Mouse (Mus musculus) CH12.LX (cell line): Measurements from ENCODE around the gene Cnga2. TPM values are rescaled to one million over a fixed set of nuclear protein-coding genes. Genes with fewer than 3 reads are reported as not detected.

ENCODE experiments used
- DNase-seq: peaks from one replicate; pipeline ENCODE4 v3.0.0-alpha.2; 2013; ENCODE audit errors: extremely low read depth
- H3K27ac ChIP-seq: 2 replicates; pipeline ENCODE4 v1.5.1; 2012; ENCODE audit warnings: low read depth, mild to moderate bottlenecking, control low read depth, moderate library complexity; ENCODE audit not compliant: insufficient read depth
- H3K27me3 ChIP-seq: replicated peaks from 2 replicates; pipeline ENCODE3; 2012; ENCODE audit warnings: inconsistent platforms
- H3K36me3 ChIP-seq, 2 experiments: replicated peaks in 1 of 2; 2 replicates each; pipeline versions ENCODE3 to v1.6.1; 2012; ENCODE audit warnings: inconsistent platforms in 1 of 2, low read length in 1 of 2, mild to moderate bottlenecking in 1 of 2, mixed read lengths in 1 of 2, moderate library complexity in 1 of 2; ENCODE audit not compliant: control insufficient read depth in 1 of 2, insufficient read depth in 1 of 2
- H3K4me1 ChIP-seq, 2 experiments: 2 replicates each; pipeline ENCODE4 v1.6.1; 2012; ENCODE audit warnings: inconsistent platforms in 1 of 2, moderate library complexity in 1 of 2; ENCODE audit not compliant: insufficient read depth in 2 of 2, control insufficient read depth in 1 of 2
- H3K4me2 ChIP-seq: 2 replicates; pipeline ENCODE4 v1.6.1; 2012; ENCODE audit warnings: low read depth, mild to moderate bottlenecking, control low read depth; ENCODE audit not compliant: poor library complexity, insufficient read depth, severe bottlenecking
- H3K4me3 ChIP-seq, 3 experiments: fragments of 150-350 bp in 1 of 3; sonication (generic) in 1 of 3; replicated peaks in 1 of 3; 2 replicates each; pipeline versions ENCODE3 to v1.5.1; 2011 to 2012; ENCODE audit warnings: low read depth in 2 of 3, low read length in 2 of 3, mild to moderate bottlenecking in 2 of 3, moderate library complexity in 2 of 3, control low read depth in 1 of 3, improper control_type of control experiment in 1 of 3, inconsistent platforms in 1 of 3, mixed read lengths in 1 of 3; ENCODE audit not compliant: poor library complexity in 1 of 3
- H3K79me2 ChIP-seq: replicated peaks from 2 replicates; pipeline ENCODE4 v1.6.1; 2012; ENCODE audit warnings: mild to moderate bottlenecking, moderate library complexity; ENCODE audit not compliant: control insufficient read depth, poor library complexity, insufficient read depth, severe bottlenecking; ENCODE audit errors: extremely low read depth
- H3K9ac ChIP-seq: 2 replicates; pipeline ENCODE4 v1.6.1; 2012; ENCODE audit warnings: low read depth, mild to moderate bottlenecking, control low read depth, moderate library complexity; ENCODE audit not compliant: insufficient read depth
- H3K9me3 ChIP-seq: replicated peaks from 2 replicates; pipeline ENCODE3; 2012; ENCODE audit warnings: low read length, inconsistent platforms, mixed read lengths
- CHD1 ChIP-seq: IDR thresholded peaks from 2 replicates; pipeline ENCODE4 v1.6.1; 2012; ENCODE audit warnings: low read depth, low read length, improper control_type of control experiment, inconsistent platforms
- CTCF ChIP-seq, 2 experiments: IDR thresholded peaks in 1 of 2; conservative IDR thresholded peaks in 1 of 2; 2 replicates each; pipeline ENCODE4 v1.5.1; 2011 to 2012; ENCODE audit warnings: low read depth in 2 of 2, low read length in 2 of 2, improper control_type of control experiment in 1 of 2, inconsistent platforms in 1 of 2, mild to moderate bottlenecking in 1 of 2, moderate library complexity in 1 of 2
- E2F4 ChIP-seq: IDR thresholded peaks from 2 replicates; pipeline ENCODE4 v1.6.1; 2011; ENCODE audit warnings: low read depth, low read length, improper control_type of control experiment; ENCODE audit not compliant: insufficient replicate concordance
- ELF1 ChIP-seq: IDR thresholded peaks from 2 replicates; pipeline ENCODE4 v1.6.1; 2014; ENCODE audit warnings: low read depth, mild to moderate bottlenecking, inconsistent platforms, low read length, improper control_type of control experiment
- EP300 ChIP-seq: IDR thresholded peaks from 2 replicates; pipeline ENCODE4 v1.6.1; 2011; ENCODE audit warnings: low read length, improper control_type of control experiment
- ETS1 ChIP-seq: conservative IDR thresholded peaks from 2 replicates; pipeline ENCODE4 v1.6.1; 2012; ENCODE audit warnings: low read depth, mild to moderate bottlenecking, inconsistent platforms, low read length, improper control_type of control experiment, moderate library complexity
- IRF4 ChIP-seq: IDR thresholded peaks from 2 replicates; pipeline ENCODE4 v1.6.1; 2014; ENCODE audit warnings: low read depth, mild to moderate bottlenecking, inconsistent platforms, low read length, improper control_type of control experiment
- KAT2A ChIP-seq: IDR thresholded peaks from 2 replicates; pipeline ENCODE4 v1.6.1; 2012; ENCODE audit warnings: low read length, improper control_type of control experiment, inconsistent platforms; ENCODE audit not compliant: insufficient replicate concordance
- MAX ChIP-seq: IDR thresholded peaks from 2 replicates; pipeline ENCODE4 v1.6.1; 2011; ENCODE audit warnings: low read length, improper control_type of control experiment
- MAZ ChIP-seq: IDR thresholded peaks from 2 replicates; pipeline ENCODE4 v1.6.1; 2012; ENCODE audit warnings: low read depth, mild to moderate bottlenecking, inconsistent platforms, low read length, improper control_type of control experiment, moderate library complexity
- MXI1 ChIP-seq: IDR thresholded peaks from 2 replicates; pipeline ENCODE4 v1.6.1; 2011; ENCODE audit warnings: mild to moderate bottlenecking, low read depth, low read length, improper control_type of control experiment
- MYC ChIP-seq: IDR thresholded peaks from 2 replicates; pipeline ENCODE4 v1.6.1; 2011; ENCODE audit warnings: low read depth, mild to moderate bottlenecking, improper control_type of control experiment, low read length
- PAX5 ChIP-seq: IDR thresholded peaks from 2 replicates; pipeline ENCODE4 v1.6.1; 2012; ENCODE audit warnings: low read length, inconsistent platforms, mixed read lengths
- POLR2A ChIP-seq: IDR thresholded peaks from 2 replicates; pipeline ENCODE4 v1.6.1; 2011; ENCODE audit warnings: low read depth, mild to moderate bottlenecking, improper control_type of control experiment, low read length
- POLR2AphosphoS2 ChIP-seq: IDR thresholded peaks from 2 replicates; pipeline ENCODE4 v1.6.1; 2011; ENCODE audit warnings: low read depth, low read length, improper control_type of control experiment
- RAD21 ChIP-seq: IDR thresholded peaks from 2 replicates; pipeline ENCODE4 v1.6.1; 2011; ENCODE audit warnings: low read depth, mild to moderate bottlenecking, low read length, improper control_type of control experiment, moderate library complexity
- RCOR1 ChIP-seq: conservative IDR thresholded peaks from 2 replicates; pipeline ENCODE4 v1.6.1; 2012; ENCODE audit warnings: low read depth, mild to moderate bottlenecking, inconsistent platforms, low read length, improper control_type of control experiment
- SIN3A ChIP-seq: IDR thresholded peaks from 2 replicates; pipeline ENCODE4 v1.6.1; 2012; ENCODE audit warnings: low read length, improper control_type of control experiment, inconsistent platforms
- SMC3 ChIP-seq: IDR thresholded peaks from 2 replicates; pipeline ENCODE4 v1.6.1; 2011; ENCODE audit warnings: low read depth, low read length, improper control_type of control experiment
- UBTF ChIP-seq: IDR thresholded peaks from 2 replicates; pipeline ENCODE4 v1.6.1; 2012; ENCODE audit warnings: low read depth, mild to moderate bottlenecking, inconsistent platforms, low read length, improper control_type of control experiment, moderate library complexity
- dilution Hi-C: fragments of 300-500 bp; cut with MboI; formaldehyde crosslinking; loops from 2 replicates; pipeline ENCODE4 v1.14.3; 2020; ENCODE audit warnings: low sequenced_read_pairs; ENCODE audit not compliant: extremely low pct_unique_long_range_greater_than_20kb, extremely low pct_ligation_motif_present
- in situ Hi-C: fragments of 300-500 bp; cut with MboI; formaldehyde crosslinking; loops from 3 replicates; pipeline ENCODE4 v1.14.3; 2019; ENCODE audit warnings: low sequenced_read_pairs, low pct_ligation_motif_present, low pct_unique_long_range_greater_than_20kb, mixed read lengths
- polyA plus RNA-seq: library from polyadenylated mRNA; unstranded; fragments of >175 nt; gene quantifications from 2 replicates; pipeline ENCODE4 v1.2.1, GENCODE M21; 2012; ENCODE audit warnings: low read depth; ENCODE audit not compliant: insufficient read length
- total RNA-seq, 2 experiments: library from RNA; depleted of rRNA; stranded (reverse); fragments of 300-350 nt in 1 of 2; fragments of >200 nt in 1 of 2; gene quantifications; 2 replicates each; pipeline ENCODE4 v1.2.3; 2012 to 2014

Gene Cnga2
- total and polyA plus RNA-seq, 3 experiments: not detected

- H3K4me2 ChIP-seq: no peak overlapping the region
- H3K9ac ChIP-seq: no peak overlapping the region
- no peaks in the 10 kb centered on the region for H3K27me3 ChIP-seq
- TF ChIP-seq PAX5: no peak
- TF ChIP-seq RAD21: peak; percentile 63
- no peak for TF ChIP-seq POLR2A
- TF ChIP-seq MAZ: no peak
- TF ChIP-seq CTCF (conservative IDR thresholded peaks at IDR 0.05 in 1 of 2, IDR thresholded peaks at IDR 0.05 in 1 of 2; ENCODE audit: low read depth in 2 of 2, low read length in 2 of 2): peak in 1 of 2 experiments; percentile 66; a peak in 3 of 4 replicates
- TF ChIP-seq IRF4: no peak
- TF ChIP-seq CHD1: no peak
- TF ChIP-seq ELF1: 0 out of 2 replicates have a peak, but pooled peaks have one; percentile 36
- TF ChIP-seq EP300: no peak
- no peak for TF ChIP-seq UBTF
- TF ChIP-seq RCOR1: no peak
- no peak for TF ChIP-seq MYC
- no peak for TF ChIP-seq ETS1
- peak; percentile 50 for TF ChIP-seq SMC3
- TF ChIP-seq E2F4: no peak
- TF ChIP-seq SIN3A: no peak
- H3K4me3 ChIP-seq: no peak overlapping the region
- dilution Hi-C loops: no loop called here
- no peaks in the 10 kb centered on the region for H3K9me3 ChIP-seq
- peak; percentile 40 for DNase-seq
- no peaks in the 10 kb centered on the region for H3K36me3 ChIP-seq
- in situ Hi-C loops: no loop called here
- no peak overlapping the region for H3K27ac ChIP-seq
- H3K4me1 ChIP-seq: no peaks in the 10 kb centered on the region
- H3K79me2 ChIP-seq: no peaks in the 10 kb centered on the region
These were observed 21.2 kb downstream of the Cnga2 start for GRCm38 (mm10) chrX:72012804-72013203.

GRCm38 (mm10) chrX:72022241-72022640 lies 30.6 kb downstream of the Cnga2 start:
- DNase-seq: no peak
- H3K36me3 ChIP-seq: no peaks in the 10 kb centered on the region
- H3K9me3 ChIP-seq: no peaks in the 10 kb centered on the region
- in situ Hi-C loops (no loop called here), dilution Hi-C loops (no loop called here)
- no peak overlapping the region for H3K9ac ChIP-seq
- H3K4me2 ChIP-seq: no peak overlapping the region
- H3K4me3 ChIP-seq: no peak overlapping the region
- no peaks in the 10 kb centered on the region for H3K4me1 ChIP-seq
- H3K79me2 ChIP-seq: no peaks in the 10 kb centered on the region
- H3K27me3 ChIP-seq: no peaks in the 10 kb centered on the region
- H3K27ac ChIP-seq: no peak overlapping the region
- TF ChIP-seq E2F4: no peak
- TF ChIP-seq MXI1: no peak
- TF ChIP-seq RAD21: no peak
- TF ChIP-seq POLR2AphosphoS2: no peak
- no peak for TF ChIP-seq MAX
- no peak for TF ChIP-seq IRF4
- TF ChIP-seq KAT2A: no peak
- TF ChIP-seq, all 38 proteins: peak for 0
